Comparison of ENCODE assay signal across 8 mouse cellular contexts in genomic region chrX:10215972-10216371, GRCm38 (mm10). TPM values are rescaled to one million over a fixed set of nuclear protein-coding genes. Genes with fewer than 3 reads are reported as not detected.
DNase-seq lines count a peak whose midpoint lies in the region; ATAC-seq and TF ChIP-seq lines count a peak whose summit lies in the region.

No protein-coding gene starts in this region.

- WGBS in forebrain, embryonic 16.5 days, result 20% methylated on average over 16 of the region's 16 CpGs
- 21% methylated on average over 16 of the region's 16 CpGs for WGBS in kidney, postnatal 0 days
- 12% methylated on average over 16 of the region's 16 CpGs for WGBS in small intestine, adult 2 months

- peak overlapping the region; percentile 49 for H3K27ac ChIP-seq in forebrain, embryonic 16.5 days (ENCODE audit: low read length)
- H3K27ac ChIP-seq in kidney, postnatal 0 days, result peak overlapping the region; percentile 75
- peak overlapping the region; percentile 76 for H3K27ac ChIP-seq in small intestine, adult 2 months (ENCODE audit: insufficient read depth, low read depth, low read length)

- no peak for TF ChIP-seq CTCF in kidney, postnatal 0 days (IDR thresholded peaks at IDR 0.05; ENCODE audit: low read depth)
- no peak for TF ChIP-seq CTCF in small intestine, adult 2 months (IDR thresholded peaks at IDR 0.05; ENCODE audit: extremely low read depth, insufficient read length, insufficient replicate concordance, low read depth, low read length)

- peak overlapping the region; percentile 49 for H3K9ac ChIP-seq in forebrain, embryonic 16.5 days (replicated peaks; ENCODE audit: low read depth, low read length)
- H3K9ac ChIP-seq in kidney, postnatal 0 days (ENCODE audit: low read depth, low read length), result peak overlapping the region; percentile 49

- peak overlapping the region; percentile 58 for H3K4me3 ChIP-seq in forebrain, embryonic 16.5 days (replicated peaks; ENCODE audit: low read length)
- peak overlapping the region; percentile 45 for H3K4me3 ChIP-seq in kidney, postnatal 0 days (replicated peaks; ENCODE audit: low read depth, low read length)
- H3K4me3 ChIP-seq in small intestine, adult 2 months (ENCODE audit: low read depth, low read length), result peak overlapping the region; percentile 98

- peaks cover 2% of the 10 kb centered on the region; the same call in 1 of the 2 replicates for H3K36me3 ChIP-seq in forebrain, embryonic 16.5 days (ENCODE audit: control insufficient read depth, insufficient read depth)
- H3K36me3 ChIP-seq in kidney, postnatal 0 days (ENCODE audit: insufficient read depth, low read length), result no peaks in the 10 kb centered on the region
- H3K36me3 ChIP-seq in small intestine, adult 2 months (ENCODE audit: control insufficient read depth, insufficient read depth, low read length), result no peaks in the 10 kb centered on the region

- no peaks in the 10 kb centered on the region for H3K4me1 ChIP-seq in forebrain, embryonic 16.5 days (replicated peaks; ENCODE audit: control insufficient read depth, insufficient read depth, low read length)
- H3K4me1 ChIP-seq in kidney, postnatal 0 days (replicated peaks; ENCODE audit: insufficient read depth, low read length), result no peaks in the 10 kb centered on the region
- peaks cover 3% of the 10 kb centered on the region; the same call in 1 of the 2 replicates for H3K4me1 ChIP-seq in small intestine, adult 2 months (ENCODE audit: control insufficient read depth, insufficient read depth, insufficient read length, low read length)

- ATAC-seq in forebrain, embryonic 16.5 days, result peak; percentile 1; the same call in 1 of the 2 replicates
- no peak for ATAC-seq in kidney, postnatal 0 days (replicated peaks; ENCODE audit: low FRiP score, low read depth)

- no peak for TF ChIP-seq POLR2A in small intestine, adult 2 months (IDR thresholded peaks at IDR 0.05; ENCODE audit: low read depth, low read length)

- H3K27me3 ChIP-seq in forebrain, embryonic 16.5 days (replicated peaks; ENCODE audit: control insufficient read depth, insufficient read depth, low read length), result no peaks in the 10 kb centered on the region
- no peaks in the 10 kb centered on the region for H3K27me3 ChIP-seq in kidney, postnatal 0 days (ENCODE audit: insufficient read depth, low read length)
- no peaks in the 10 kb centered on the region for H3K27me3 ChIP-seq in small intestine, adult 2 months (ENCODE audit: control insufficient read depth, insufficient read depth, low read length)

- H3K4me2 ChIP-seq in forebrain, embryonic 16.5 days (ENCODE audit: low read length), result peak overlapping the region; percentile 51
- H3K4me2 ChIP-seq in kidney, postnatal 0 days (ENCODE audit: low read length), result peak overlapping the region; percentile 40

- peak; percentile 4 for DNase-seq in adrenal gland, adult 8-10 months
- DNase-seq in adrenal gland, postnatal 14 days, result no peak
- DNase-seq in thymus, postnatal 0 days (ENCODE audit: low spot score), result peak; percentile 55
- DNase-seq in thymus, postnatal 36 days, result no peak
- peak; percentile 56 for DNase-seq in kidney, postnatal 0 days (ENCODE audit: low spot score)
- peak; percentile 66 for DNase-seq in lung, postnatal 36 days

- no peaks in the 10 kb centered on the region for H3K9me3 ChIP-seq in forebrain, embryonic 16.5 days (ENCODE audit: control insufficient read depth, low read length)
- H3K9me3 ChIP-seq in kidney, postnatal 0 days (replicated peaks; ENCODE audit: low read length), result no peaks in the 10 kb centered on the region

RNA-seq across cellular contexts. Expression of gene Rpgr, which starts 0.7 kb away (rescaled TPM):
- total RNA-seq in adrenal gland, adult 8-10 months (2022), result 1 to 10 TPM; 4.8 to 9.8 (median 6.8) TPM
- 4.5 and 4.6 TPM in 2 replicates for total RNA-seq in adrenal gland, postnatal 14 days (2021)
- polyA plus RNA-seq in thymus, postnatal 0 days (2015; fragmentation: Nextera tagmentation; extraction: Ambion mirVana), result 13.3 and 13.5 TPM in 2 replicates
- polyA plus RNA-seq in forebrain, embryonic 16.5 days (2015; fragmentation: Nextera tagmentation; extraction: Ambion mirVana), result 42.1 and 42.7 TPM in 2 replicates
- polyA plus RNA-seq in kidney, postnatal 0 days (2015; fragmentation: Nextera tagmentation; extraction: Ambion mirVana), result 16.8 and 17.2 TPM in 2 replicates
- polyA plus RNA-seq in small intestine, adult 2 months (2012; rRNA removed), result 0.11 and 0.15 TPM in 2 replicates

RNA-seq across cellular contexts. Expression of gene Otc, which starts 36.1 kb away (rescaled TPM):
- total RNA-seq in adrenal gland, adult 8-10 months (2022), result under 1 TPM in 2 of 4 experiments, not detected in 2; 0.26 to 0.27 TPM
- total RNA-seq in adrenal gland, postnatal 14 days (2021), result 1.5 and 37.6 TPM in 2 replicates
- not detected in 2 replicates for polyA plus RNA-seq in thymus, postnatal 0 days (2015; fragmentation: Nextera tagmentation; extraction: Ambion mirVana)
- not detected in 2 replicates for polyA plus RNA-seq in forebrain, embryonic 16.5 days (2015; fragmentation: Nextera tagmentation; extraction: Ambion mirVana)
- not detected in 2 replicates for polyA plus RNA-seq in kidney, postnatal 0 days (2015; fragmentation: Nextera tagmentation; extraction: Ambion mirVana)
- 6.3 and 14.1 TPM in 2 replicates for polyA plus RNA-seq in small intestine, adult 2 months (2012; rRNA removed)

Comparison
In these comparisons a context has a peak if more than half of its experiments do, and no peak if none do; other contexts are left out.
1. DNase-seq: peak in adrenal gland, adult 8-10 months (single experiment), thymus, postnatal 0 days (single experiment), kidney, postnatal 0 days (single experiment) and lung, postnatal 36 days (single experiment); none in adrenal gland, postnatal 14 days (single experiment) and thymus, postnatal 36 days (0 of 2).
2. H3K4me3 ChIP-seq: peak in every context shown above with its lines; median percentile 98 in small intestine, adult 2 months; 58 in forebrain, embryonic 16.5 days; 45 in kidney, postnatal 0 days.
3. RNA of gene Rpgr, which starts 0.7 kb away (polyA plus RNA-seq): 42.1 to 42.7 TPM in forebrain, embryonic 16.5 days, 16.8 to 17.2 TPM in kidney, postnatal 0 days and 13.3 to 13.5 TPM in thymus, postnatal 0 days; 0.11 to 0.15 TPM in small intestine, adult 2 months; every median in the first group is over 10 times any median in the second.
4. Peak in every context shown above with its lines, with median percentiles within 50 percentile points of each other: H3K27ac ChIP-seq.